Mouse (Mus musculus): ENCODE results near the gene Ensa. TPM values are rescaled to one million over a fixed set of nuclear protein-coding genes. Genes with fewer than 3 reads are reported as not detected.
A peak's percentile ranks its signal among the peaks of the same experiment; 100 is the strongest.

Gene Ensa
- polyA plus RNA-seq (2015; fragmentation: Nextera tagmentation; extraction: Ambion mirVana): 53.8 and 57.3 TPM in 2 replicates

DNA sequence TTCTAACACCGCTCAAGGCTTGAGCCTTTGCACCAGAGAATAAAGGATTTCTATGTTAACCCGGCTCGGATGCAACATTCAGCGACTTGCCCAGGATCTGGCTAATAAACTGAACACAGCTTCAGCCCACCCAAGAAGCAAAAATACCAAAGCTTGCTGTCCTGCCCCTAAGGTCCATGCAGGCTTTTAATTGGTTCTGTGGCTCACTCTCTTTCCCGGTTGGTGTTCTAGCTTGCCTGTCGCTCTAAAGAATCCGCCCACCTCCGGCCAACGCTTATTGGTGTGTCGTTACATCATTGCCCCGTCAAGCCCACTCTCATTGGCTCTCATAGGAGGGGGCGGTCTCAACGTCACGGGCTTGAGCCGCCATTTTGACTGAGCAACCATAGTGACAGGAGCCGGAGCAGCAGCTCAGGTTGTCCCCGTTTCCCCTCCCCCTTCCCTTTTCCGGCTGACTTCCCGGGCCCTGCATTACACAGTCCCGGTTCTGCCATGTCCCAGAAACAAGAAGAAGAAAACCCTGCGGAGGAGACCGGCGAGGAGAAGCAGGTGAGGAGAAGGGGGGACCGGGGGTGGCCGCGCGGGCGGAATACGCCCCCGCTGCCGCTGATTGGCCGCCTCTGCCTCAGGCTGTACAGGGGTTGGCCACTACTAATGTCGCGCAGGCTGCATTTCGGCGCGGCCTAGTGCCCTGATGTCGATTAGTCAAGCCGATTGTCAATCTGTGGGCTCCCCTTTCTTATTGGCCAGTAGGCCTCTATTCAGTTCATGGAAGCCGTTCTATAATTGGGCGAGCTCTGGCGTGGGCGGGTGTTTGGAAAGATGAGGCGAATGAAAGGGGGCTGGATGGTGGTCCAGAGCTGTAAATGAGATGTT, at the start of gene Ensa:
Ensa (plus strand) TSS at position 366 of the 876 bp plus-strand sequence.
- Histone ChIP-seq H3K9me3 (replicated peaks; ENCODE audit: low read length) (no peaks in the 10 kb centered on the region), H3K36me3 (ENCODE audit: insufficient read depth, low read length) (peaks cover 26% of the 10 kb centered on the region), H3K9ac (ENCODE audit: low read depth, low read length) (peak within 1 kb of the TSS; percentile 59), H3K27me3 (ENCODE audit: insufficient read depth, low read length) (no peaks in the 10 kb centered on the region), H3K4me1 (replicated peaks; ENCODE audit: insufficient read depth, low read length) (peaks cover 5% of the 10 kb centered on the region), H3K4me3 (replicated peaks; ENCODE audit: low read depth, low read length) (peak within 1 kb of the TSS; percentile 70), H3K4me2 (ENCODE audit: low read length) (peak within 1 kb of the TSS; percentile 69), H3K27ac (peak within 1 kb of the TSS; percentile 75)
- WGBS: under 1% methylated on average over 44 of the region's 44 CpGs
- 0 out of 2 replicates have a peak, but pooled peaks have one; percentile 6 for TF ChIP-seq CTCF (IDR thresholded peaks at IDR 0.05; ENCODE audit: low read depth)
- peak; percentile 100 for DNase-seq (ENCODE audit: low spot score)
- ATAC-seq (replicated peaks; ENCODE audit: low FRiP score, low read depth): peak; percentile 98

DNA sequence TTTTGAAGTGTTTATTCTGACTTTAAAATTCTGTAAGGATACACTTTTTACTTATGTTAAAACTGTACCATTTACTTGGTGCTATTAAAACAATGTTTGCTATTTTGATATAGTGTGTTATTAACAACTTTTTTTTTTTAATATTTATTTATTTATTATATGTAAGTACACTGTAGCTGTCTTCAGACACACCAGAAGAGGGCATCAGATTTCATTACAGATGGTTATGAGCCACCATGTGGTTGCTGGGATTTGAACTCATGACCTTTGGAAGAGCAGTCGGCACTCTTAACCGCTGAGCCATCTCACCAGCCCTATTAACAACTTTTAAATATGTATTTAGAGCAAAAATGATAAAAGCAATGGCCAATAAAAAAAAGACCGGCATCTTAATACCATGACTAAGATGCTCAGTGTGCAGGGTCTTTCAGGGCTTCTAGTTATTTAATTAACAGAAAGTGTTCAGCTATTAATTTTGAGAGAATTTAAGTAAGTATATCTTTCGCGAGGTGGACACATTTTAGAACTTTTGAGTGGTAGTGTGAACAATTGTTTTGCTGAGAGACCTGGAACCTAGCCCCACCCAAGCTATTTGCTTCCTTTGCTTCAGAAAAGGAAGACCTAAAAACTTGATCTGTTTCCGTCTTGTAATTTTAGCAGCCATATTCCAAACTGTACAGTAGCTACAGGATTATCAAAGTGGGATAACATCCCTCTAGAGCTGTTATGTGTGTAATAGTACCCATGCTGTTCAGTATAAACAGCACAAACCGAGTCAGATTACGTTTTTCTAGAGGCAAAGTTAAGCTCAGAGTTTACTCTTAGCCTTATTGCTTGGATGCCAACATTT, 36.8 kb upstream of the Ensa start:
- H3K9me3 ChIP-seq (replicated peaks; ENCODE audit: low read length): no peaks in the 10 kb centered on the region
- 0 out of 2 replicates have a peak, but pooled peaks cover 3% of the 10 kb centered on the region for H3K4me1 ChIP-seq (replicated peaks; ENCODE audit: insufficient read depth, low read length)

DNA sequence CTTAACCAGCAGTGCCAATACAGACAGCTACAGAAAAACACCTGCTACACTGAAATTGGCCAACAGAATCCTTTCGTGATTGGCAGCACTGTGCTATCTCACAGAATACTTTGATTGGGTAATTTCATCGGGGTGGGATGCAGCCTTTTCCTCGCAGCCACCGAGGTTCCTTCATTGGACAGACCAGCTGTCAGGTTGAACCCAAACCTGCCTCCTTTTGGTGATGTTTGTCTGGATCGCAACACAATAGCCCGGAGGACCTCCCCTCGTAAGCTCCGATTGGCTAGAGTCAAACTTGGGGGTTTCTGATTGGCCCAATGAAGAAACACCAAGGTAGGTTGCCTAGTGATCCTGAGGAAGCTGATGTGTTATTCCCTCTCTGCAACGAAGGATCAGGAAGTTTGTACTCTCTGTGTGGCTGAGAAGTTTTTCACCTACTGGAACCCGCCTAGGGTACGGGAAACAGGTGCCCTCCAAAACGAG, 36.1 kb upstream of the Ensa start, which contains the start of gene Golph3l:
Golph3l (plus strand) TSS at position 331 of the 483 bp plus-strand sequence.
- Histone ChIP-seq H3K4me2 (ENCODE audit: low read length) (peak within 1 kb of the TSS; percentile 68), H3K27me3 (ENCODE audit: insufficient read depth, low read length) (no peaks in the 10 kb centered on the region), H3K4me3 (replicated peaks; ENCODE audit: low read depth, low read length) (peak within 1 kb of the TSS; percentile 60), H3K9me3 (replicated peaks; ENCODE audit: low read length) (no peaks in the 10 kb centered on the region), H3K4me1 (replicated peaks; ENCODE audit: insufficient read depth, low read length) (0 out of 2 replicates have a peak, but pooled peaks cover 3% of the 10 kb centered on the region), H3K36me3 (ENCODE audit: insufficient read depth, low read length) (0 out of 2 replicates have a peak, but pooled peaks cover 4% of the 10 kb centered on the region), H3K9ac (ENCODE audit: low read depth, low read length) (peak within 1 kb of the TSS; percentile 52), H3K27ac (peak within 1 kb of the TSS; percentile 68)
- WGBS: 0% methylated on average over 12 of the region's 12 CpGs
- TF ChIP-seq CTCF (IDR thresholded peaks at IDR 0.05; ENCODE audit: low read depth): peak; percentile 35
- ATAC-seq (replicated peaks; ENCODE audit: low FRiP score, low read depth): peak; percentile 100
- peak; percentile 99 for DNase-seq (ENCODE audit: low spot score)

More for the DNA sequence above, 36.8 kb upstream of the Ensa start:
- Histone ChIP-seq H3K9ac (ENCODE audit: low read depth, low read length) (no peak overlapping the region), H3K36me3 (ENCODE audit: insufficient read depth, low read length) (0 out of 2 replicates have a peak, but pooled peaks cover 4% of the 10 kb centered on the region), H3K27me3 (ENCODE audit: insufficient read depth, low read length) (no peaks in the 10 kb centered on the region), H3K4me3 (replicated peaks; ENCODE audit: low read depth, low read length) (peak overlapping the region; percentile 60; the same call in 1 of the 2 replicates), H3K4me2 (ENCODE audit: low read length) (peak overlapping the region; percentile 54), H3K27ac (no peak overlapping the region)
- 48% methylated on average over 8 of the region's 8 CpGs for WGBS
- TF ChIP-seq CTCF (IDR thresholded peaks at IDR 0.05; ENCODE audit: low read depth): no peak
- DNase-seq (ENCODE audit: low spot score) (no peak), ATAC-seq (replicated peaks; ENCODE audit: low FRiP score, low read depth) (no peak)

DNA sequence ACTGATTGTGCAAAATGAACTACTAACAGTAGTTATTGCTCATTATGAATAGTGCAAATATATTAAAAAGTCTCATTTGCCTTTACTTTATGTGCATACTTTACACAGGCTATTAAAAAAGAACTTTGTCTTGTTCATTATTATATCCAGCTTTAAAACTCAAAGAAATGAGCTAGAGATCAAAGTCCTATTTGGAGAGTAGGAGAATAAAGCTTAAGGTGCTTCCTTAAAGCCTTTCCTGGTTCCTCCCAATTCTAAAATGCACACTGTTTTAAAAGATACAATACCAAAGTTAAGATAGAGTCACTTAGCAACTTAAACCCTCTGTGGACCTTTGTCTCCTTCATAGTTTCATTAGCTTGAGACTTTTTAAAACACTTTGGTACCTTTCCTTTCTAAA, 26.1 kb upstream of the Ensa start:
- H3K36me3 ChIP-seq (ENCODE audit: insufficient read depth, low read length): peaks cover 12% of the 10 kb centered on the region; the same call in 1 of the 2 replicates
- H3K27me3 ChIP-seq (ENCODE audit: insufficient read depth, low read length): no peaks in the 10 kb centered on the region
- no peaks in the 10 kb centered on the region for H3K4me1 ChIP-seq (replicated peaks; ENCODE audit: insufficient read depth, low read length)
- H3K9me3 ChIP-seq (replicated peaks; ENCODE audit: low read length): no peaks in the 10 kb centered on the region
- no peak overlapping the region for H3K27ac ChIP-seq
- DNase-seq (ENCODE audit: low spot score) (no peak), ATAC-seq (replicated peaks; ENCODE audit: low FRiP score, low read depth) (no peak)
- H3K4me2 ChIP-seq (ENCODE audit: low read length): no peak overlapping the region
- no peak overlapping the region for H3K4me3 ChIP-seq (replicated peaks; ENCODE audit: low read depth, low read length)
- no peak overlapping the region for H3K9ac ChIP-seq (ENCODE audit: low read depth, low read length)
- no peak for TF ChIP-seq CTCF (IDR thresholded peaks at IDR 0.05; ENCODE audit: low read depth)

DNA sequence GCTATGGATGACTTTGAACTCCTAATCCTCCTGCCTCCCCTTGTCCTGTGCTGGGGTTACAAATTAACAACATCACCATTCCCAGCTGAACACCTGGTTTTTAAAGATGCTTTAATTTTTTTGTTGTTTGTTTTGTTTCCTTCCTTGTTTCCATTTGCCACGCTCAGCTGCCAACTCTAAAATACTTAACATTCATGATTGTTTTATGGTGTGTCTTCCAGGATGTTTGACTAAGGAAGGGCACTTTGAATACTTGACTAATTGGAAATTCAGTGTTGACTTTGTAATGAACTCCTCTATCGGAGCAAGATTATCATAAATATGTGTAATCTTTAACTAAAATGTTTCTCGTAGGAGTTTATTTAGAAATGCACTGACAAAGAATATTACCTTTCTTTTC, 23.5 kb upstream of the Ensa start:
- Histone ChIP-seq H3K4me3 (replicated peaks; ENCODE audit: low read depth, low read length) (no peak overlapping the region), H3K4me2 (ENCODE audit: low read length) (no peak overlapping the region), H3K4me1 (replicated peaks; ENCODE audit: insufficient read depth, low read length) (no peaks in the 10 kb centered on the region), H3K36me3 (ENCODE audit: insufficient read depth, low read length) (peaks cover 8% of the 10 kb centered on the region; the same call in 1 of the 2 replicates), H3K27me3 (ENCODE audit: insufficient read depth, low read length) (no peaks in the 10 kb centered on the region), H3K9ac (ENCODE audit: low read depth, low read length) (no peak overlapping the region), H3K9me3 (replicated peaks; ENCODE audit: low read length) (no peaks in the 10 kb centered on the region), H3K27ac (no peak overlapping the region)
- DNase-seq (ENCODE audit: low spot score): no peak
- no peak for TF ChIP-seq CTCF (IDR thresholded peaks at IDR 0.05; ENCODE audit: low read depth)
- ATAC-seq (replicated peaks; ENCODE audit: low FRiP score, low read depth): no peak
- 55% methylated on average over 3 of the region's 3 CpGs for WGBS

DNA sequence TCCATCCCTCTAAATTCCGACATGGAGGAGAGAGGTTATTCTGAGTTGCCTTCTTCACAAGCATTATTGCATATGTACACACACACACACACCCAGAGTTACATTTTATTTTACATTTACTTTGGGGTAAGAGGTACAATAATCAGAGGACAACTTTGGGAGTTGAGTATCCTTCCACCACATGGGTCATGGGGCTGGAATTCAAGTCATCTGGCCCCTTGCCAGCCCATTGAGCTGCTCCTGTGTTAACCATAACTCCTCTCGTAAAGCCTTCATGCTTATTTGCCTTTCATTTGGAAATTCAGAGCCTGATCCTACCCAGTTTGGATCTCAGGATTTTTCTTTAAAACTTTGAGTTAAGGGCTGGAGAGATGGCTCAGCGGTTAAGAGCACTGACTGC, 18.7 kb upstream of the Ensa start:
- Histone ChIP-seq H3K36me3 (ENCODE audit: insufficient read depth, low read length) (peaks cover 26% of the 10 kb centered on the region), H3K4me2 (ENCODE audit: low read length) (no peak overlapping the region), H3K4me3 (replicated peaks; ENCODE audit: low read depth, low read length) (no peak overlapping the region), H3K4me1 (replicated peaks; ENCODE audit: insufficient read depth, low read length) (no peaks in the 10 kb centered on the region), H3K27me3 (ENCODE audit: insufficient read depth, low read length) (no peaks in the 10 kb centered on the region), H3K9ac (ENCODE audit: low read depth, low read length) (no peak overlapping the region), H3K9me3 (replicated peaks; ENCODE audit: low read length) (no peaks in the 10 kb centered on the region), H3K27ac (no peak overlapping the region)
- TF ChIP-seq CTCF (IDR thresholded peaks at IDR 0.05; ENCODE audit: low read depth): no peak
- ATAC-seq (replicated peaks; ENCODE audit: low FRiP score, low read depth): no peak
- 79% methylated on average over 3 of the region's 3 CpGs for WGBS
- peak; percentile 27 for DNase-seq (ENCODE audit: low spot score)
